Mouse (Mus musculus): ENCODE measurements around the gene Cfap65.

DNA sequence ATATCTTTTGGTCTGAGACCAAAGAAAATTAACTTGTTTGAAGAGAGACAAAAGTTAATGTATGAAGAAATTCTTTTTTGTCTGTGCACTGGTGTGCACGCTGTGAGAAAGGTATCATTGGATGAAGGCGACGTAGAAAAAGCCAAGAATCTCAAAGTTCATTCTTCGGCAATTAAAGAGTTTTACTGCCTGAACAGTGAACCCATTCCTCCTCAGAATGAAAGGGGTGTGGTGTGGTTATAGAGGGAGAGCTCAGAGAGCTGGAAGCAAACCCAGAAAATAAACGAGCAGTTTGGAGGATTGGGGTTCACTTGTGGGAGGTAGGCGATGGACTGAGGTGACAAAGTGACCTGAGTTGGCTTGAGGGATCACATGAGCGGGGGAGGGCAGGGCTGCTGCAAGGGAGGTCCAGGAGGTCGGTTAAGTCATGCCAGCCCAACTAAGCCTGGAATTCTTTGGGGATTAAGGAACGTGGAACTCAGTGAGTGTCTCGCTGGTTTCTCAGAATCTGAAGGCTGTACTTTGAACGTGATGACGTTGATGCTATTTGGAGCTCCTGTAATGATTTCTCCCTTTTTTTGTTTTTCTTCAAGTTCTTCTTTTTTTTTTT, 927 bp upstream of the Cfap65 start:
- no peak for TF ChIP-seq CTCF (IDR thresholded peaks at IDR 0.05; ENCODE audit: extremely low read depth, insufficient read length, insufficient replicate concordance, low read depth, low read length)
- no peak for TF ChIP-seq POLR2A (IDR thresholded peaks at IDR 0.05; ENCODE audit: low read depth, low read length)
